Mouse (Mus musculus) kidney, embryonic 15.5 days (tissue): Measurements from ENCODE around the gene Efcab11. TPM values are rescaled to one million over a fixed set of nuclear protein-coding genes. Genes with fewer than 3 reads are reported as not detected.
"Not testable (repeated sequence)": the region's sequence is repeated elsewhere in the genome, so short reads cannot be mapped to it uniquely, and the experiment has no call there.

Experiments used
- ATAC-seq: fragments of 200-750 bp; cut with Nextera tagmentation; replicated peaks from 2 replicates; pipeline ENCODE4 v1.8.0; 2017; ENCODE audit warnings: moderate TSS enrichment; ENCODE audit not compliant: low FRiP score
- H3K27ac ChIP-seq: fragments of 300-500 bp; sonication (generic); 2 replicates; pipeline ENCODE4 v1.5.1; 2015; ENCODE audit warnings: mild to moderate bottlenecking, inconsistent platforms
- H3K27me3 ChIP-seq: fragments of 300-500 bp; sonication (generic); 2 replicates; pipeline ENCODE4 v1.6.1; 2015; ENCODE audit warnings: inconsistent platforms
- H3K36me3 ChIP-seq: fragments of 300-500 bp; sonication (generic); 2 replicates; pipeline ENCODE4 v1.6.1; 2015; ENCODE audit warnings: inconsistent platforms
- H3K4me1 ChIP-seq: fragments of 300-500 bp; sonication (generic); 2 replicates; pipeline ENCODE4 v1.6.1; 2015; ENCODE audit warnings: inconsistent platforms
- H3K4me2 ChIP-seq: fragments of 300-500 bp; sonication (generic); 2 replicates; pipeline ENCODE4 v1.6.1; 2015; ENCODE audit warnings: moderate library complexity, mild to moderate bottlenecking, inconsistent platforms
- H3K4me3 ChIP-seq: fragments of 300-500 bp; sonication (generic); replicated peaks from 2 replicates; pipeline ENCODE4 v1.5.1; 2015; ENCODE audit warnings: mild to moderate bottlenecking, inconsistent platforms
- H3K9ac ChIP-seq: fragments of 300-500 bp; sonication (generic); 2 replicates; pipeline ENCODE4 v1.6.1; 2015; ENCODE audit warnings: mild to moderate bottlenecking, inconsistent platforms
- H3K9me3 ChIP-seq: fragments of 300-500 bp; sonication (generic); replicated peaks from 2 replicates; pipeline ENCODE4 v1.6.1; 2016; ENCODE audit warnings: inconsistent platforms
- WGBS: fragments of 180-500 bp; shearing (Covaris S2); methylation state at CpG from one replicate; pipeline ENCODE4 v1.1.7; 2015; ENCODE audit warnings: mixed read lengths; 5-methylcytosine and 5-hydroxymethylcytosine counted together
- polyA plus RNA-seq: library from polyadenylated mRNA; unstranded; fragments of >200 nt; fragmentation: Nextera tagmentation; extraction: Ambion mirVana; gene quantifications from 2 replicates; pipeline ENCODE4 v1.2.1, GENCODE M21; 2015

Efcab11 gene
- polyA plus RNA-seq, 1 experiment from 2014 or later, result 10.7 TPM

GRCm38 (mm10) chr12:99836404-99837131 is 47.7 kb downstream of the Efcab11 start:
- H3K27ac ChIP-seq, result peak overlapping the region; percentile 25; the same call in 1 of the 2 replicates
- 0 out of 2 replicates have a peak, but pooled peaks have one; percentile 56 for ATAC-seq
- H3K4me2 ChIP-seq, result no peak overlapping the region
- no peaks in the 10 kb centered on the region for H3K9me3 ChIP-seq
- H3K9ac ChIP-seq, result no peak overlapping the region
- no peak overlapping the region for H3K4me3 ChIP-seq
- 58% methylated on average over 20 of the region's 20 CpGs for WGBS
- H3K27me3 ChIP-seq, result no peaks in the 10 kb centered on the region
- H3K4me1 ChIP-seq, result peaks cover 12% of the 10 kb centered on the region; the same call in 1 of the 2 replicates
- 0 out of 2 replicates have a peak, but pooled peaks cover 3% of the 10 kb centered on the region for H3K36me3 ChIP-seq

DNA sequence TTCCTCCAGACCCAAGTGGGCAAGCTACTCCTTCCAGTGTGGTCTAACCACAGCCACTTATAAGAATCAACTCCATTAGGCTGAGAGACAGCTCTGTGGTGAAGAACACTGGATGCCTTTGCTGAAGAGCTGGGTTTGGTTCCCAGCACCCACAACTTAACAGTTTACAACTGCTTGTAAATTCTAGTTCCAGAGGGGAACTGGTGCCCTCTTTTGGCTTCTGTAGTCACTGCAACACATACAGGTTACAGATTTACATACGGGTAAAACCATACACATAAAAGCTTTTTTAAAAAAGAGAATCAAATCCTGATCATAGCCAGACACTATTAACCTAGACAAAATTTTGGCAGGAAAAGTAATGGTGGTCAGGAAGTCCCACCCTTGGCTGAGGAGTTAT is 50.8 kb downstream of the Efcab11 start:
- ATAC-seq, result no peak

GRCm38 (mm10) chr12:99822591-99822990 is 61.6 kb downstream of the Efcab11 start:
- Histone ChIP-seq H3K27ac (no peak overlapping the region), H3K27me3 (no peaks in the 10 kb centered on the region), H3K4me1 (no peaks in the 10 kb centered on the region), H3K4me3 (no peak overlapping the region), H3K9ac (no peak overlapping the region), H3K36me3 (no peaks in the 10 kb centered on the region), H3K4me2 (no peak overlapping the region), H3K9me3 (no peaks in the 10 kb centered on the region)
- 91% methylated on average over 4 of the region's 4 CpGs for WGBS
- no peak for ATAC-seq

More for the DNA sequence above, 50.8 kb downstream of the Efcab11 start:
- no peak overlapping the region for H3K4me3 ChIP-seq
- no peak overlapping the region for H3K9ac ChIP-seq
- H3K27me3 ChIP-seq, result no peaks in the 10 kb centered on the region
- no peak overlapping the region for H3K4me2 ChIP-seq
- H3K4me1 ChIP-seq, result peaks cover 12% of the 10 kb centered on the region; the same call in 1 of the 2 replicates
- no peaks in the 10 kb centered on the region for H3K9me3 ChIP-seq
- 98% methylated on average over 1 of the region's 1 CpGs for WGBS
- 0 out of 2 replicates have a peak, but pooled peaks cover 3% of the 10 kb centered on the region for H3K36me3 ChIP-seq
- H3K27ac ChIP-seq, result no peak overlapping the region

- no peaks in the 10 kb centered on the region for H3K9me3 ChIP-seq
- H3K4me2 ChIP-seq, result no peak overlapping the region
- H3K27ac ChIP-seq, result no peak overlapping the region
- no peaks in the 10 kb centered on the region for H3K4me1 ChIP-seq
- 84% methylated on average over 12 of the region's 12 CpGs for WGBS
- no peak overlapping the region for H3K9ac ChIP-seq
- H3K36me3 ChIP-seq, result no peaks in the 10 kb centered on the region
- H3K4me3 ChIP-seq, result no peak overlapping the region
- H3K27me3 ChIP-seq, result no peaks in the 10 kb centered on the region
- no peak for ATAC-seq
Measured at GRCm38 (mm10) chr12:99821309-99821934, 62.8 kb downstream of the Efcab11 start.

GRCm38 (mm10) chr12:99819186-99819974 is 64.9 kb downstream of the Efcab11 start:
- Histone ChIP-seq H3K9ac (no peak overlapping the region), H3K9me3 (no peaks in the 10 kb centered on the region), H3K4me3 (no peak overlapping the region), H3K4me1 (no peaks in the 10 kb centered on the region), H3K4me2 (no peak overlapping the region), H3K27ac (no peak overlapping the region), H3K27me3 (no peaks in the 10 kb centered on the region), H3K36me3 (no peaks in the 10 kb centered on the region)
- 41% methylated on average over 4 of the region's 4 CpGs for WGBS
- no peak for ATAC-seq

- H3K27me3 ChIP-seq, H3K4me2 ChIP-seq, ATAC-seq, H3K4me1 ChIP-seq, H3K9me3 ChIP-seq, H3K36me3 ChIP-seq, H3K4me3 ChIP-seq, H3K27ac ChIP-seq, H3K9ac ChIP-seq: not testable (repeated sequence)
- 96% methylated on average over 16 of the region's 16 CpGs for WGBS
Measured at GRCm38 (mm10) chr12:99818006-99818405, 66.2 kb downstream of the Efcab11 start.

DNA sequence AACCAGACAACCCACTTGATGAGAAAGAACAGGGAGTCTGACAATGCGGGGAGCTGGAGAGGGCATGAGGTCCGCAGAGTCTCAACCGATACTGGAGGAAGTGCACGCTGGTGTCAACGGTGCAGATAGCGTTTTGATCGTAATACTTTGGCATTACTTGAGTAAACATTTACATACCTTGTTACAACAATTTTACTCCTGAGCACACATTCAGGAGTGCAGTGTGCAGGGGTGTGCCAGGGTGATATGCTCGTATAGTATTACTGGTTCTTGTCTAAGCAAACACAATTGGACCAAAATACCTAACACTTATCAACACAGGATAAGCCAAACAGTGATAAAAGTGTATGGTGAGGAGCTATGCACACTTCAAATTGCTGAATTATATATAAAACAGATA is 69.0 kb downstream of the Efcab11 start:
- 90% methylated on average over 8 of the region's 8 CpGs for WGBS
- Histone ChIP-seq H3K27ac (no peak overlapping the region), H3K4me2 (no peak overlapping the region), H3K4me3 (no peak overlapping the region), H3K9me3 (no peaks in the 10 kb centered on the region), H3K4me1 (no peaks in the 10 kb centered on the region), H3K27me3 (no peaks in the 10 kb centered on the region), H3K9ac (no peak overlapping the region), H3K36me3 (no peaks in the 10 kb centered on the region; the same call in 1 of the 2 replicates)
- no peak for ATAC-seq

DNA sequence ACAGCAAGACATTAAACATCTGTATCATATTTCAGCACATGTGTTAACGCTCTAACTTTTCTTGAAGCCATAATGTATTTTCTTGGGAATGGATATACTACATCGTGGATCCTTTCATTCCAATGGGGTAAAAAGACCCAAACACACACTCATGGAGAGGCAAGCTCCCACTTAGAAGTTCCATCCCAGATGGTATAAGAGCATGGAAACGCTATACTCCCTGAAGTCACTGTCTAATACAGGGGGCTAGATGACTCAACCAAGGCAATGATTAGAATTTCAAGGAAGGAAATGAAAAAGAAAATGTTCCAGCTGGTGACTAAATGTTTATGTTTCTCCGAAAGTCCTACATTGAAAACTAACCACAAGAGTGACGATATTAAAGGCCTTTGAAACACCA is 76.3 kb downstream of the Efcab11 start:
- Histone ChIP-seq H3K4me2 (no peak overlapping the region), H3K9me3 (no peaks in the 10 kb centered on the region), H3K9ac (no peak overlapping the region), H3K36me3 (no peaks in the 10 kb centered on the region; the same call in 1 of the 2 replicates), H3K27ac (no peak overlapping the region), H3K4me3 (no peak overlapping the region), H3K27me3 (no peaks in the 10 kb centered on the region), H3K4me1 (no peaks in the 10 kb centered on the region)
- ATAC-seq, result no peak
- 71% methylated on average over 5 of the region's 5 CpGs for WGBS

DNA sequence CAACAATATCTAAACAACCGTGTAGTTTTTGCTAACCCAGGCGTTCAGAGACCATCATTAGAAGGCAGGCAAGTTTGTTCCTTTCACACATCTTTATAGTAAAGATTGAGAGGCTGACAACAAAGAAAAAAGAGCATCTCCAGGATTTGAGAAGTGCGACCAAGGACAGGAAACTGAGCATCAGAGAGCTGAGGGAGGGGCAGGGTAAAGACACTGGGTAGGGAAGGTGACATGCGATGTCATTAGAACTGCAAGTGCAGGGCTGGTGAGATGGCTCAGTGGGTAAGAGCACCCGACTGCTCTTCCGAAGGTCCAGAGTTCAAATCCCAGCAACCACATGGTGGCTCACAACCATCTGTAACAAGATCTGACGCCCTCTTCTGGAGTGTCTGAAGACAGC is 77.5 kb downstream of the Efcab11 start:
- 91% methylated on average over 7 of the region's 7 CpGs for WGBS
- not testable (repeated sequence) for H3K4me3 ChIP-seq, H3K36me3 ChIP-seq, H3K9ac ChIP-seq, ATAC-seq, H3K9me3 ChIP-seq, H3K4me2 ChIP-seq, H3K4me1 ChIP-seq, H3K27me3 ChIP-seq, H3K27ac ChIP-seq

- no peak for ATAC-seq
- peaks cover 17% of the 10 kb centered on the region for H3K4me1 ChIP-seq
- H3K27ac ChIP-seq, result no peak overlapping the region
- no peaks in the 10 kb centered on the region for H3K27me3 ChIP-seq
- H3K4me2 ChIP-seq, result no peak overlapping the region
- no peak overlapping the region for H3K9ac ChIP-seq
- no peak overlapping the region for H3K4me3 ChIP-seq
- WGBS, result 85% methylated on average over 2 of the region's 2 CpGs
- H3K9me3 ChIP-seq, result no peaks in the 10 kb centered on the region
- H3K36me3 ChIP-seq, result no peaks in the 10 kb centered on the region
Measured at GRCm38 (mm10) chr12:99795921-99796320, 88.3 kb downstream of the Efcab11 start.

GRCm38 (mm10) chr12:99794792-99795620 is 89.2 kb downstream of the Efcab11 start:
- Histone ChIP-seq H3K27ac (no peak overlapping the region), H3K9me3 (no peaks in the 10 kb centered on the region), H3K4me2 (no peak overlapping the region), H3K9ac (no peak overlapping the region), H3K27me3 (no peaks in the 10 kb centered on the region), H3K4me3 (no peak overlapping the region), H3K4me1 (peaks cover 17% of the 10 kb centered on the region), H3K36me3 (no peaks in the 10 kb centered on the region)
- WGBS, result 58% methylated on average over 7 of the region's 7 CpGs
- ATAC-seq, result no peak
